Mouse (Mus musculus) embryonic facial prominence, embryonic 13.5 days (tissue): Measurements from ENCODE around the gene Alms1. TPM values are rescaled to one million over a fixed set of nuclear protein-coding genes. Genes with fewer than 3 reads are reported as not detected.
A peak's percentile ranks its signal among the peaks of the same experiment; 100 is the strongest.

Experiments used
- ATAC-seq: fragments of 200-750 bp; cut with Nextera tagmentation; 2 replicates; pipeline ENCODE4 v1.8.0; 2017; ENCODE audit warnings: low read depth; ENCODE audit not compliant: insufficient number of reproducible peaks, insufficient read depth, low FRiP score, low TSS enrichment
- H3K27ac ChIP-seq: fragments of 300-500 bp; sonication (generic); 2 replicates; pipeline ENCODE4 v1.5.1; 2015; ENCODE audit warnings: moderate library complexity, mild to moderate bottlenecking, inconsistent platforms
- H3K27me3 ChIP-seq: fragments of 300-500 bp; sonication (generic); 2 replicates; pipeline ENCODE4 v1.6.1; 2015; ENCODE audit warnings: mild to moderate bottlenecking, inconsistent platforms
- H3K36me3 ChIP-seq: fragments of 300-500 bp; sonication (generic); 2 replicates; pipeline ENCODE4 v1.6.1; 2015; ENCODE audit warnings: mild to moderate bottlenecking, inconsistent platforms
- H3K4me1 ChIP-seq: fragments of 300-500 bp; sonication (generic); 2 replicates; pipeline ENCODE4 v1.6.1; 2015; ENCODE audit warnings: inconsistent platforms
- H3K4me2 ChIP-seq: fragments of 300-500 bp; sonication (generic); 2 replicates; pipeline ENCODE4 v1.6.1; 2015; ENCODE audit warnings: moderate library complexity, mild to moderate bottlenecking, inconsistent platforms
- H3K4me3 ChIP-seq: fragments of 300-500 bp; sonication (generic); 2 replicates; pipeline ENCODE4 v1.5.1; 2015; ENCODE audit warnings: mild to moderate bottlenecking, inconsistent platforms
- H3K9ac ChIP-seq: fragments of 300-500 bp; sonication (generic); 2 replicates; pipeline ENCODE4 v1.6.1; 2015; ENCODE audit warnings: mild to moderate bottlenecking, inconsistent platforms
- H3K9me3 ChIP-seq: fragments of 300-500 bp; sonication (generic); 2 replicates; pipeline ENCODE4 v1.6.1; 2016; ENCODE audit warnings: inconsistent platforms
- WGBS: fragments of 180-500 bp; shearing (Covaris S2); methylation state at CpG from one replicate; pipeline ENCODE4 v1.1.7; 2015; ENCODE audit warnings: mixed read lengths; 5-methylcytosine and 5-hydroxymethylcytosine counted together
- polyA plus RNA-seq: library from polyadenylated mRNA; unstranded; fragments of >200 nt; fragmentation: Nextera tagmentation; extraction: Ambion mirVana; gene quantifications from 2 replicates; pipeline ENCODE4 v1.2.1, GENCODE M21; 2015

Gene Alms1
- polyA plus RNA-seq: 5.7 and 7.6 TPM in 2 replicates

DNA sequence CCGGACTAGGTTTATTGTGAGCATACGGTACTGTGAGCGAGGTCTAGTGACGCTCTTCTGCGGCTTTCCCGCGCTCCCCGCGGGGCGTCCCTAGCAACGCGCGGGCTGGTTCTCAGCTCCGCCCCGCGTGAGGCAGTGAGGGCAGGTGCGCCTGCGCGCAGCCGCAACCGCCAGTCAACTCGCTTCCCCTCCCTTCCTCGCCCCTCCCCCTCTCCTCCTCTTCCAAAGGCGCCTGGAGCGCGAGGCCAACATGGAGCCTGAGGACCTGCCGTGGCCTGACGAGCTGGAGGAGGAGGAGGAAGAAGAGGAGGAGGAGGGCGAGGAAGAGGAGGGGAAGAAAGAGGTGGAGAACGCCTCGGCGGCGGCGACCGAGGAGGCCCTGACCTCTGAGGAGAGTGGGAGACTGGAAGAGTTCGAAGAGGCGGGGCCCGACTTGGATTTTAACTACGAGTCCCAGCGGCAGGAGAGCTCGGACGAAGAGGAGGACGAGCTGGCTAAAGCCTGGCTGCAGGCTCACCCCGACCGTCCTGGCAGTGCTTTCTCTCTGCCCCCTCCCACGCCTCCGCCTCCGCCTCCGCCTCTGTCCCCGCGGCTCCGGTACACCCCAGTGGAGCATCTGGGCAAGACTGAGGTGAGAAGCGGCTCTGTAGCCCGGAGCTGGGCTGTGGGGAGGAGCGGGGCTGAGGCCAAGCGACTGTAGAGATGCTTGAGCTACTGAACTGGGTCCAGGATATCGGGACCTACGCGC, at the start of gene Alms1:
Gene Alms1, plus strand, starts transcription at position 136 of the 748 bp plus-strand sequence.
- WGBS: under 1% methylated on average over 58 of the region's 59 CpGs
- peak within 1 kb of the TSS; percentile 77 for H3K4me3 ChIP-seq
- H3K9ac ChIP-seq: peak within 1 kb of the TSS; percentile 78
- H3K27ac ChIP-seq: peak within 1 kb of the TSS; percentile 74
- H3K27me3 ChIP-seq: no peaks in the 10 kb centered on the region
- H3K4me1 ChIP-seq: peaks cover 20% of the 10 kb centered on the region
- H3K4me2 ChIP-seq: peak within 1 kb of the TSS; percentile 75
- peaks cover 4% of the 10 kb centered on the region; the same call in 1 of the 2 replicates for H3K36me3 ChIP-seq
- peak; percentile 94 for ATAC-seq
- H3K9me3 ChIP-seq: no peaks in the 10 kb centered on the region

DNA sequence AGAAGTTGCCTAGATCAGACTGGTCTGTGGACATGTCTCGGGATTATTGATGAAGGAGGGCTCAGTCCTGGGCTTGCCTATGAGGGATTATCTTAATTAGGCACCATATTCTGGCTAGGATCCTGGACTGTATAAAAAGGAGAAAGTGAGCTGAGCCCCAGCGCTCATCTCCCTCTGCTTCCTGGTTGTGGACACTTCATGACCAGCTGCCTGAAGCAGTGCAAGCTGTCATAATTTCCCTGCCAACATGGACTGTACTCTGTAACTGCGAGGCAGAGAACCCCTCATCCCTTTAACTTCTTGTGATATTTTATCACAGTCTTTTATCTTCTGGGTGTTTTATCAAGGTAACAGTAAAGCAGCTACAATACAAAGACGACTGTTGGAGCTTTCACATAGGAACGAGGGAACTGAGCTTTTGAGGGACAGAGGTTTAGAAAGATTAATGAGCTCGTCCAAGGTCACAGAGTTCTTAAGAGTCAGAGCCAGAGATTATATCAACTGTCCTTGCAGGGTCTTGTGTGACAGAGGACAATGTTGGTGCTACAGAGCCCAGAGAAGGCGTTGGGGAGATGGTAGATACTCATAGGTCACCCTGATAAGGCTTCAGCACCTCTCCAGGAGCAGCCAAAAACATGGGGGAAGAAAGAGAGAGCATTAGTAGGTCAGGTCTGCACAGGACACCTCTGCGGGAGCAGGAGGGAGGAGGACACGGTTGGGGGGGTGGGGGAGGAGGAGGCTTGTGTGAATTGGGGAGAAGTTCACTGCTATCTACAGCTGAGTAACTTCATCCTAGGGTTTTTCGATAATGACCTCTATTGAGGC, 43.8 kb upstream of the Alms1 start:
- no peak for ATAC-seq
- WGBS: 70% methylated on average over 10 of the region's 10 CpGs
- Histone ChIP-seq H3K9ac (no peak overlapping the region), H3K4me1 (peaks cover 10% of the 10 kb centered on the region), H3K9me3 (no peaks in the 10 kb centered on the region), H3K36me3 (no peaks in the 10 kb centered on the region), H3K4me3 (no peak overlapping the region), H3K4me2 (no peak overlapping the region), H3K27ac (no peak overlapping the region), H3K27me3 (no peaks in the 10 kb centered on the region)

DNA sequence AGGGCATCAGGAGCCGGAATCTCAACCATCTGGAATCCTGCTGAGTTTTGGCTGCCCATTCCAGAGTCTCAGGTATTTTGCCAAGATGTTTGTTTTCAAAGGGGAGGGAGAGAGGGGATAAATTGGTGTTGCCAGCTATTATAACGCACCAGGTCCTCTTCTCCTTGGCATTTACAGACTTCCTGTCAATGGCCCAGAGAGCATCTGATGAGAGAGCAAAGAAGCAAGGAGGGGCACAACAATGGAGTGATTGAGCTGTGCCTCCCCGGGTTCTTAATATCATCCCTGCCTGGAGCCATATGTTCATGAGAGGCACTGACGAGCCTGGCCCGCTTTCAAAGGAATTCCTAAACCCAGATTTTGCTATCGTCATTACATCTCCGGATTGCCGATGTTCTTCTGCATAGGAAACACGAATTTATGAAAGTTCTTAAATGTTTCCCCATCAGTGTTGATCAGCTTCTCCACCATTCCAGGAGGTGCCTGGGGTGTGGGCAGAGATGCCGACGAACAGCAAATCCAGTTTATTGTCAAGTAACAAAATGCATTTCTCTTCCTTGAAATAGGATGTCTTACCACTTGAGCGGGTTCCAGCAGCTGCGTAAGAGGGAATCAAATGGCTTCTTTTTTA, 43.0 kb upstream of the Alms1 start:
- H3K27me3 ChIP-seq: no peaks in the 10 kb centered on the region
- H3K9ac ChIP-seq: no peak overlapping the region
- no peak overlapping the region for H3K4me3 ChIP-seq
- H3K4me1 ChIP-seq: peaks cover 10% of the 10 kb centered on the region
- H3K9me3 ChIP-seq: no peaks in the 10 kb centered on the region
- no peak for ATAC-seq
- H3K27ac ChIP-seq: no peak overlapping the region
- H3K4me2 ChIP-seq: peak overlapping the region; percentile 35
- 33% methylated on average over 13 of the region's 13 CpGs for WGBS
- H3K36me3 ChIP-seq: no peaks in the 10 kb centered on the region

GRCm38 (mm10) chr6:85547642-85548041, 39.7 kb upstream of the Alms1 start:
- H3K9ac ChIP-seq: no peak overlapping the region
- H3K4me3 ChIP-seq: no peak overlapping the region
- H3K4me1 ChIP-seq: peaks cover 10% of the 10 kb centered on the region
- no peak for ATAC-seq
- no peak overlapping the region for H3K4me2 ChIP-seq
- H3K27me3 ChIP-seq: no peaks in the 10 kb centered on the region
- no peaks in the 10 kb centered on the region for H3K9me3 ChIP-seq
- H3K36me3 ChIP-seq: no peaks in the 10 kb centered on the region
- 79% methylated on average over 5 of the region's 5 CpGs for WGBS
- H3K27ac ChIP-seq: no peak overlapping the region

DNA sequence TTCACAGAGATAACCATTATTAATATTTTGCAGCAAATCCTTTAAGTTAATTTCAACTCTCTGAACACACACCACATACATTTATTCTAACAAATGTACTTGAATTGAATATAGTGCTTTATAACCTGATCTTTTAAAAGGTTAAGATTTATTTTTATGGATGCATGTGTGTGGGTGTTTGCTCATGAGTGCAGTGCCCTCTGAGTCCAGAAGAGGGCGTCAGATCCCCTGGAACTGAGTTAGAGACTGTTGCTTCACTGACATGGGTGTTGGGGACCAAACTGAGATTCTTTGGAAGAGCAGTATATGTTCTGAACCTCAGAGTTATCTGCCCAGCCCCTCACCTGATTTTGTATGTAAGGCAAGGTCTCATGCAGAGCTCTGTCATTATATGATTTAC, 25.0 kb upstream of the Alms1 start:
- WGBS: 17% methylated on average over 1 of the region's 1 CpGs

DNA sequence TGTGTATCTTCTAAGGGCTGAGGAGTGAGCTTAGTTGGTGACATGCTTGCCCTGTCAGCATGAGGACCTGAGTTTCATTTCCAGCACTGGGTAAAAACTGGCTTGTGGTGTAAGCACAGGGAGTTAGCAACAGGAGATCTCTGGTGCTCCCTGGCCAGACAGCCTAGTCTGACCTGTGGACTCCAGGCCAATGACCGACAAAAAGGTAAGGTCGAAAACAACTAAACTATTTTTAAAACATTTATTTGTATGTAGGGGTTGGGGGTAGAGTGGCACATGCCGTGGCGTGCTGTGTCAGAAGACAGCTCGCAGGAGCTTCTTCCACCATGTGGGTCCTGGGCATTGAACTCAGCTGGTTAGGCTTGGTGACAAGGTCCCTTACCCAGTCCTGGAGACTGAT, 14.5 kb upstream of the Alms1 start:
- H3K4me3 ChIP-seq: no peak overlapping the region
- no peak for ATAC-seq
- no peaks in the 10 kb centered on the region for H3K36me3 ChIP-seq
- no peak overlapping the region for H3K4me2 ChIP-seq
- no peak overlapping the region for H3K9ac ChIP-seq
- no peaks in the 10 kb centered on the region for H3K9me3 ChIP-seq
- no peaks in the 10 kb centered on the region for H3K4me1 ChIP-seq
- H3K27me3 ChIP-seq: no peaks in the 10 kb centered on the region
- H3K27ac ChIP-seq: no peak overlapping the region
- WGBS: 81% methylated on average over 5 of the region's 5 CpGs

More for the DNA sequence above, 25.0 kb upstream of the Alms1 start:
- no peak for ATAC-seq
- no peaks in the 10 kb centered on the region for H3K27me3 ChIP-seq
- no peak overlapping the region for H3K4me3 ChIP-seq
- no peak overlapping the region for H3K9ac ChIP-seq
- no peaks in the 10 kb centered on the region for H3K4me1 ChIP-seq
- no peak overlapping the region for H3K4me2 ChIP-seq
- H3K27ac ChIP-seq: no peak overlapping the region
- no peaks in the 10 kb centered on the region; the same call in 1 of the 2 replicates for H3K9me3 ChIP-seq
- no peaks in the 10 kb centered on the region for H3K36me3 ChIP-seq

DNA sequence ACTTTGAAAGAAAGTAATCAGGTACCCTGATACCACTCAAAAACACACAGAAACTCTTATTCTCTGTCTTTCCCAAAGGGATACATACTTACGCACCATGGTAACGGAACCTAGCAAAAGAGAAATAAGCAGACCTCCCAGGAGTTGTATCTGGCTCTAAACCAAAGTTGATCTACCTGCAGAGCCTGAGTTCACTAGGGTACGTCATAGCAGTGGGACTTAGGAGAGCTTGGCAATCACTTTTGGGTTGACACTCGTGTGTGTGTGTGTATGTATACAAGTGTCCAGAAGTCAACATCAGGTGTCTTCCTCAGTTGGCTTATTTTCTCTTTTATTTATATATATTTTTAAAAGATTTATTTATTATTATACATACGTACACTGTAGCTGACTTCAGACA, 5.6 kb upstream of the Alms1 start:
- Histone ChIP-seq H3K4me3 (no peak overlapping the region), H3K27ac (no peak overlapping the region), H3K36me3 (no peaks in the 10 kb centered on the region), H3K4me2 (no peak overlapping the region), H3K9ac (no peak overlapping the region), H3K4me1 (no peaks in the 10 kb centered on the region), H3K9me3 (no peaks in the 10 kb centered on the region), H3K27me3 (no peaks in the 10 kb centered on the region)
- WGBS: 86% methylated on average over 5 of the region's 5 CpGs
- no peak for ATAC-seq

- H3K27me3 ChIP-seq: no peaks in the 10 kb centered on the region
- no peak overlapping the region for H3K4me3 ChIP-seq
- no peak overlapping the region for H3K27ac ChIP-seq
- H3K4me2 ChIP-seq: no peak overlapping the region
- no peaks in the 10 kb centered on the region for H3K9me3 ChIP-seq
- WGBS: 87% methylated on average over 4 of the region's 4 CpGs
- no peaks in the 10 kb centered on the region for H3K36me3 ChIP-seq
- no peak for ATAC-seq
- H3K9ac ChIP-seq: no peak overlapping the region
- H3K4me1 ChIP-seq: peaks cover 13% of the 10 kb centered on the region
Observed at GRCm38 (mm10) chr6:85584612-85585011, 2.7 kb upstream of the Alms1 start.

GRCm38 (mm10) chr6:85586805-85587367, 445 bp upstream of the Alms1 start:
- WGBS: 28% methylated on average over 9 of the region's 9 CpGs
- H3K9me3 ChIP-seq: no peaks in the 10 kb centered on the region
- peak overlapping the region; percentile 75 for H3K4me2 ChIP-seq
- peak overlapping the region; percentile 77 for H3K4me3 ChIP-seq
- peaks cover 20% of the 10 kb centered on the region for H3K4me1 ChIP-seq
- H3K27me3 ChIP-seq: no peaks in the 10 kb centered on the region
- no peak for ATAC-seq
- H3K36me3 ChIP-seq: peaks cover 4% of the 10 kb centered on the region; the same call in 1 of the 2 replicates
- no peak overlapping the region for H3K27ac ChIP-seq
- H3K9ac ChIP-seq: no peak overlapping the region

DNA sequence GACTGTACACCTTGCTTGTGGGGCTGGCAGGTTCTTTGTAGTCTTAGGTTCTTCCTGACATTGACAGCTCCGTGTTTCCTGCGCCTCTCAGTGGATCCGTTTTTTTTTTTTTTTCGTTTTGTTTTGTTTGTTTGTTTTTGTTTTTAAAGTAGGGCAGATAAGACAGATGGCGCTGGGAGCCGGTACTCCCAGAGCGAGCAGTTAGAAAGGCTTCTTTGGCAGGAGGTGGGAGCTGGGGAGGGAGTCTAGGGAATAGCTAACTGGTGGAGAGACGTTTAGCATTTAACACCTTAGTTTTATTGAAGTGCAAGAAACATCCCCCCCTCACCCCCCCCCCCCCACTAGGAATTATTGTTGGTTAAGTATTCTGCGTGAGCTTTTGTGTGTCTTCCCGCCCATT, 833 bp downstream of the Alms1 start:
- no peaks in the 10 kb centered on the region for H3K9me3 ChIP-seq
- ATAC-seq: no peak; the same call in 1 of the 2 replicates
- peak overlapping the region; percentile 77 for H3K4me3 ChIP-seq
- H3K27me3 ChIP-seq: no peaks in the 10 kb centered on the region
- WGBS: 0% methylated on average over 10 of the region's 10 CpGs
- peaks cover 4% of the 10 kb centered on the region; the same call in 1 of the 2 replicates for H3K36me3 ChIP-seq
- H3K27ac ChIP-seq: peak overlapping the region; percentile 74; the same call in 1 of the 2 replicates
- H3K9ac ChIP-seq: peak overlapping the region; percentile 78
- peak overlapping the region; percentile 75 for H3K4me2 ChIP-seq
- H3K4me1 ChIP-seq: peaks cover 20% of the 10 kb centered on the region

GRCm38 (mm10) chr6:85588568-85588967, 1.2 kb downstream of the Alms1 start:
- 15% methylated on average over 4 of the region's 4 CpGs for WGBS
- H3K36me3 ChIP-seq: peaks cover 4% of the 10 kb centered on the region; the same call in 1 of the 2 replicates
- H3K27me3 ChIP-seq: no peaks in the 10 kb centered on the region
- H3K4me2 ChIP-seq: peak overlapping the region; percentile 75
- peak overlapping the region; percentile 77 for H3K4me3 ChIP-seq
- H3K27ac ChIP-seq: no peak overlapping the region
- H3K9me3 ChIP-seq: no peaks in the 10 kb centered on the region
- peak overlapping the region; percentile 78 for H3K9ac ChIP-seq
- ATAC-seq: no peak
- H3K4me1 ChIP-seq: peaks cover 20% of the 10 kb centered on the region
